ENCODE assay signal across 8 mouse cellular contexts in genomic region chr19:5845319-5846135, GRCm38 (mm10). TPM values are rescaled to one million over a fixed set of nuclear protein-coding genes. Genes with fewer than 3 reads are reported as not detected.
DNase-seq lines count a peak whose midpoint lies in the region; ATAC-seq and TF ChIP-seq lines count a peak whose summit lies in the region.

No protein-coding gene starts in this region.

- H3K36me3 ChIP-seq in MEL (ENCODE audit: control insufficient read depth in 1 of 2, insufficient read depth in 2 of 2, low read length in 2 of 2), result peaks cover 0 to 43% of the 10 kb centered on the region in 2 experiments; a peak in 2 of 4 replicates
- H3K36me3 ChIP-seq in hindbrain, embryonic 12.5 days, result no peaks in the 10 kb centered on the region

- peak overlapping the region; percentile 96 for H3K27ac ChIP-seq in MEL (ENCODE audit: control insufficient read depth, low read depth, low read length)
- H3K27ac ChIP-seq in cerebellum, adult 2 months (ENCODE audit: insufficient read depth, low read length), result peak overlapping the region; percentile 100
- peak overlapping the region; percentile 96 for H3K27ac ChIP-seq in hindbrain, embryonic 12.5 days

- ATAC-seq in hindbrain, embryonic 12.5 days (ENCODE audit: low FRiP score), result peak; percentile 47

- TF ChIP-seq EP300 in MEL (IDR thresholded peaks at IDR 0.05; ENCODE audit: low read depth in 1 of 2, low read length in 2 of 2), result peak; percentile 22 to 61; a peak in 3 of 4 replicates

- peaks cover 15 to 58% of the 10 kb centered on the region in 2 experiments for H3K4me1 ChIP-seq in MEL (ENCODE audit: control insufficient read depth in 1 of 2, insufficient read depth in 2 of 2, low read length in 2 of 2)
- H3K4me1 ChIP-seq in cerebellum, adult 2 months (ENCODE audit: control insufficient read depth, insufficient read depth, low read length), result peaks cover 38% of the 10 kb centered on the region
- H3K4me1 ChIP-seq in hindbrain, embryonic 12.5 days, result peaks cover 81% of the 10 kb centered on the region

- peak overlapping the region; percentile 79 to 93 for H3K4me3 ChIP-seq in MEL (ENCODE audit: control insufficient read depth in 1 of 2, insufficient read depth in 1 of 2, low read depth in 2 of 2, low read length in 2 of 2)
- peak overlapping the region; percentile 66 for H3K4me3 ChIP-seq in cerebellum, adult 2 months (replicated peaks; ENCODE audit: insufficient read depth, low read depth, low read length)
- peak overlapping the region; percentile 25 for H3K4me3 ChIP-seq in hindbrain, embryonic 12.5 days

- no peak for TF ChIP-seq CTCF in MEL (IDR thresholded peaks at IDR 0.05 in 2 of 3, conservative IDR thresholded peaks at IDR 0.05 in 1 of 3; ENCODE audit: control insufficient read depth in 1 of 3, insufficient read depth in 1 of 3, low read depth in 2 of 3, low read length in 3 of 3, poor library complexity in 1 of 3, severe bottlenecking in 1 of 3)
- peak; percentile 22; the same call in 1 of the 2 replicates for TF ChIP-seq CTCF in cerebellum, adult 2 months (IDR thresholded peaks at IDR 0.05; ENCODE audit: borderline replicate concordance, insufficient read depth, low read depth, low read length)

- peak; percentile 93 for DNase-seq in MEL (ENCODE audit: low read depth, low spot score)
- DNase-seq in cerebellum, adult 2 months, result peak; percentile 95 to 96
- peak; percentile 96 for DNase-seq in forelimb bud, embryonic 11.5 days (ENCODE audit: low read depth, low spot score)
- DNase-seq in layer of hippocampus, postnatal 14 days (ENCODE audit: low spot score in 2 of 2), result peak; percentile 93
- peak; percentile 96 for DNase-seq in lung, postnatal 14 days
- DNase-seq in retina, adult 2 months (ENCODE audit: low read depth, low spot score), result peak; percentile 86
- peak; percentile 93 to 95 for DNase-seq in thymus, postnatal 36 days

- H3K27me3 ChIP-seq in MEL (ENCODE audit: control insufficient read depth in 1 of 2, insufficient read depth in 2 of 2, low read length in 2 of 2), result no peaks in the 10 kb centered on the region
- no peaks in the 10 kb centered on the region for H3K27me3 ChIP-seq in cerebellum, adult 2 months (ENCODE audit: control insufficient read depth, insufficient read depth, low read length)
- no peaks in the 10 kb centered on the region for H3K27me3 ChIP-seq in hindbrain, embryonic 12.5 days

- H3K9me3 ChIP-seq in MEL (replicated peaks; ENCODE audit: insufficient read depth, low read length), result no peaks in the 10 kb centered on the region
- no peaks in the 10 kb centered on the region for H3K9me3 ChIP-seq in hindbrain, embryonic 12.5 days (replicated peaks)

- peaks cover 38% of the 10 kb centered on the region for H3K79me2 ChIP-seq in MEL (ENCODE audit: control insufficient read depth, insufficient read depth, low read length, poor library complexity)

- 5% methylated on average over 45 of the region's 45 CpGs for WGBS in cerebellum, adult 2 months
- 7% methylated on average over 45 of the region's 45 CpGs for WGBS in hindbrain, embryonic 12.5 days

- H3K4me2 ChIP-seq in hindbrain, embryonic 12.5 days (replicated peaks), result peak overlapping the region; percentile 56

- H3K9ac ChIP-seq in MEL (ENCODE audit: control insufficient read depth, low read depth, low read length, poor library complexity, severe bottlenecking), result peak overlapping the region; percentile 93
- H3K9ac ChIP-seq in hindbrain, embryonic 12.5 days, result peak overlapping the region; percentile 56; the same call in 1 of the 2 replicates

- TF ChIP-seq POLR2A in MEL (IDR thresholded peaks at IDR 0.05; ENCODE audit: control insufficient read depth in 1 of 2, insufficient read depth in 1 of 2, low read depth in 1 of 2, low read length in 2 of 2, poor library complexity in 1 of 2), result peak; percentile 94 to 95
- TF ChIP-seq POLR2A in cerebellum, adult 2 months (IDR thresholded peaks at IDR 0.05; ENCODE audit: borderline replicate concordance, insufficient read depth, low read length), result peak; percentile 53; the same call in 1 of the 2 replicates

- TF ChIP-seq RAD21 in MEL (IDR thresholded peaks at IDR 0.05; ENCODE audit: low read depth, low read length), result no peak

TF ChIP-seq in MEL, 35 proteins besides CTCF, POLR2A, EP300 and RAD21:
- no peak for TF ChIP-seq JUND (IDR thresholded peaks at IDR 0.05; ENCODE audit: low read depth, low read length)
- peak; percentile 72; the same call in 1 of the 2 replicates for TF ChIP-seq MAZ (IDR thresholded peaks at IDR 0.05; ENCODE audit: low read depth, low read length)
- TF ChIP-seq MAX (IDR thresholded peaks at IDR 0.05; ENCODE audit: low read length), result peak; percentile 28; the same call in 1 of the 2 replicates
- peak; percentile 79 for TF ChIP-seq MXI1 (IDR thresholded peaks at IDR 0.05; ENCODE audit: low read depth, low read length)
- TF ChIP-seq KAT2A (conservative IDR thresholded peaks at IDR 0.05; ENCODE audit: low read depth, low read length), result peak; percentile 62
- peak; percentile 99 for TF ChIP-seq POLR2AphosphoS2 (IDR thresholded peaks at IDR 0.05; ENCODE audit: low read length)
- peak; percentile 88 for TF ChIP-seq SIN3A (IDR thresholded peaks at IDR 0.05; ENCODE audit: low read length)
- TF ChIP-seq TCF12 (IDR thresholded peaks at IDR 0.05; ENCODE audit: low read depth, low read length), result peak; percentile 49; the same call in 1 of the 2 replicates
- TF ChIP-seq RCOR1 (IDR thresholded peaks at IDR 0.05; ENCODE audit: low read depth, low read length), result peak; percentile 52; the same call in 1 of the 2 replicates
- peak; percentile 96 for TF ChIP-seq ETS1 (IDR thresholded peaks at IDR 0.05; ENCODE audit: low read depth, low read length)
- TF ChIP-seq NELFE (IDR thresholded peaks at IDR 0.05; ENCODE audit: low read depth, low read length), result peak; percentile 99
- peak; percentile 99 for TF ChIP-seq ZMIZ1 (IDR thresholded peaks at IDR 0.05; ENCODE audit: low read depth, low read length)
- TF ChIP-seq NRF1 (IDR thresholded peaks at IDR 0.05; ENCODE audit: insufficient read depth, low read depth, low read length, poor library complexity, severe bottlenecking), result no peak
- TF ChIP-seq ZKSCAN1 (IDR thresholded peaks at IDR 0.05; ENCODE audit: low read depth, low read length), result no peak
- TF ChIP-seq POLR2AphosphoS5 (IDR thresholded peaks at IDR 0.05; ENCODE audit: borderline replicate concordance, low read depth, low read length), result peak; percentile 89; the same call in 1 of the 2 replicates
- TF ChIP-seq SMC3 (IDR thresholded peaks at IDR 0.05; ENCODE audit: low read depth, low read length), result no peak; the same call in 1 of the 2 replicates
- peak; percentile 64 for TF ChIP-seq CHD2 (IDR thresholded peaks at IDR 0.05; ENCODE audit: low read length)
- peak; percentile 63; the same call in 1 of the 2 replicates for TF ChIP-seq CHD1 (IDR thresholded peaks at IDR 0.05; ENCODE audit: low read depth, low read length)
- TF ChIP-seq MAFK (IDR thresholded peaks at IDR 0.05; ENCODE audit: borderline replicate concordance, low read depth, low read length), result no peak
- TF ChIP-seq E2F4 (IDR thresholded peaks at IDR 0.05; ENCODE audit: borderline replicate concordance, low read depth, low read length), result no peak; the same call in 1 of the 2 replicates
- TF ChIP-seq ZC3H11A (IDR thresholded peaks at IDR 0.05; ENCODE audit: low read depth, low read length), result no peak
- 0 out of 2 replicates have a peak, but pooled peaks have one; percentile 36 for TF ChIP-seq ELF1 (IDR thresholded peaks at IDR 0.05; ENCODE audit: low read depth, low read length)
- peak; percentile 78 for TF ChIP-seq USF1 (IDR thresholded peaks at IDR 0.05; ENCODE audit: low read depth, low read length)
- no peak for TF ChIP-seq TAL1 (IDR thresholded peaks at IDR 0.05; ENCODE audit: low read length)
- TF ChIP-seq BHLHE40 (IDR thresholded peaks at IDR 0.05; ENCODE audit: borderline replicate concordance, low read depth, low read length), result peak; percentile 91
- TF ChIP-seq UBTF (IDR thresholded peaks at IDR 0.05; ENCODE audit: borderline replicate concordance, insufficient read depth, low read depth, low read length), result no peak
- TF ChIP-seq MEF2A (IDR thresholded peaks at IDR 0.05; ENCODE audit: extremely low read depth, insufficient replicate concordance, low read depth, low read length, poor library complexity, severe bottlenecking), result 0 out of 2 replicates have a peak, but pooled peaks have one; percentile 15
- no peak; the same call in 1 of the 2 replicates for TF ChIP-seq MYB (IDR thresholded peaks at IDR 0.05; ENCODE audit: low read depth, low read length)
- peak; percentile 36 for TF ChIP-seq HCFC1 (IDR thresholded peaks at IDR 0.05; ENCODE audit: low read depth, low read length)
- TF ChIP-seq ZNF384 (IDR thresholded peaks at IDR 0.05; ENCODE audit: low read depth, low read length), result peak; percentile 77
- TF ChIP-seq TBP (IDR thresholded peaks at IDR 0.05; ENCODE audit: low read depth, low read length), result peak; percentile 98

RNA-seq across cellular contexts. Expression of gene Frmd8, which starts 29.5 kb away (rescaled TPM):
- 20.8 and 22.8 TPM in 2 replicates for total RNA-seq in MEL (2012; rRNA removed)
- 10 to 100 TPM in 1 of 2 experiments, not detected in 1; 34.4 TPM for polyA plus RNA-seq in MEL (2012; ENCODE audit: insufficient read depth in 1 of 2, insufficient read length in 2 of 2, low read depth in 1 of 2, low replicate concordance in 2 of 2, missing spikeins in 1 of 2)
- polyA plus RNA-seq in cerebellum, adult 2 months (2012; rRNA removed), result 23.4 and 28.3 TPM in 2 replicates
- 28.7 and 29.9 TPM in 2 replicates for polyA plus RNA-seq in hindbrain, embryonic 12.5 days (2016; fragmentation: Nextera tagmentation; extraction: Ambion mirVana)
- 10 to 100 TPM; 19.8 to 20.1 TPM for total RNA-seq in layer of hippocampus, postnatal 14 days (2021)

RNA-seq across cellular contexts. Expression of gene Slc25a45, which starts 32.1 kb away (rescaled TPM):
- 20.7 and 23.5 TPM in 2 replicates for total RNA-seq in MEL (2012; rRNA removed)
- 10 to 100 TPM in 1 of 2 experiments, not detected in 1; 30.7 TPM for polyA plus RNA-seq in MEL (2012; ENCODE audit: insufficient read depth in 1 of 2, insufficient read length in 2 of 2, low read depth in 1 of 2, low replicate concordance in 2 of 2, missing spikeins in 1 of 2)
- 4.3 and 5.0 TPM in 2 replicates for polyA plus RNA-seq in cerebellum, adult 2 months (2012; rRNA removed)
- 2.0 and 2.2 TPM in 2 replicates for polyA plus RNA-seq in hindbrain, embryonic 12.5 days (2016; fragmentation: Nextera tagmentation; extraction: Ambion mirVana)
- total RNA-seq in layer of hippocampus, postnatal 14 days (2021), result 1 to 10 TPM; 3.6 to 3.7 TPM

RNA-seq across cellular contexts. Expression of gene Tigd3, which starts 48.4 kb away (rescaled TPM):
- 1.9 and 2.1 TPM in 2 replicates for total RNA-seq in MEL (2012; rRNA removed)
- polyA plus RNA-seq in MEL (2012; ENCODE audit: insufficient read depth in 1 of 2, insufficient read length in 2 of 2, low read depth in 1 of 2, low replicate concordance in 2 of 2, missing spikeins in 1 of 2), result 1 to 10 TPM in 1 of 2 experiments, not detected in 1; 2.2 TPM
- polyA plus RNA-seq in cerebellum, adult 2 months (2012; rRNA removed), result 5.1 and 5.6 TPM in 2 replicates
- polyA plus RNA-seq in hindbrain, embryonic 12.5 days (2016; fragmentation: Nextera tagmentation; extraction: Ambion mirVana), result 11.0 and 11.3 TPM in 2 replicates
- total RNA-seq in layer of hippocampus, postnatal 14 days (2021), result 1 to 10 TPM; 3.4 to 4.2 TPM

Comparison
In these comparisons a context has a peak if more than half of its experiments do, and no peak if none do; other contexts are left out.
1. Peak in every context shown above with its lines: DNase-seq, ATAC-seq, H3K4me3 ChIP-seq and H3K27ac ChIP-seq.
2. H3K4me3 ChIP-seq: peak in every context shown above with its lines; median percentile 86 in MEL; 66 in cerebellum, adult 2 months; 25 in hindbrain, embryonic 12.5 days.